Comparison of ENCODE assay signal across 36 mouse cellular contexts in the genomic region with DNA sequence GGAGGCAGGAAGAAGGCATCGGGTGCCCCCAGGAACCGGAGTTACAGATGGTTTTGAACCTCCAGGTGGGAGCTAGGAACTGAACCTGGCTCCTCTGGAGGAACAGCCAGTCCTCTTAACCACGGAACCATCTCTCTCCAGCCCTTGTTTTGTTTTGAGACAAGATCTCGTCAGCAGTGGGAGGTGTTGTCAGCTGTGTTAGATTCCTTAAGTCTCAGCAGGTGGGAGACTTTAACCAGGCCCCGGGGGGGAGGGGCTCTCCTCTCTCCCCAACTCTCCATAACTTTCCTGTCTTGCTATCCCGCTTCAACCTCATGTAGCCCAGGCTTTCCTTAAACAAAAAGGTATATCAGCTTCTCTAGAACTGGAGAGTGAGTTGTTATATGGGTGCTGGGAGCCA. TPM values are rescaled to one million over a fixed set of nuclear protein-coding genes. Genes with fewer than 3 reads are reported as not detected.
"Had no signal": no experiment of that assay in that cellular context is flagged by ENCODE, and none has a peak within 500 bp of the region (broad histone marks: within the 10 kb centered on the region; RNA-seq: fewer than 3 reads in every experiment).

No protein-coding gene starts in this region.

- H3K27ac ChIP-seq: heart, adult 2 months; heart, embryonic 13.5 days; heart, embryonic 15.5 days; hindbrain, embryonic 13.5 days; hindbrain, embryonic 15.5 days; hindbrain, postnatal 0 days; kidney, embryonic 15.5 days; kidney, postnatal 0 days; left cerebral cortex, adult 2 months; limb, embryonic 10.5 days; limb, embryonic 12.5 days; liver, embryonic 13.5 days had no signal

- H3K9ac ChIP-seq: heart, embryonic 13.5 days; heart, embryonic 15.5 days; hindbrain, embryonic 13.5 days; hindbrain, embryonic 15.5 days; kidney, embryonic 15.5 days; limb, embryonic 12.5 days; liver, embryonic 13.5 days had no signal

- H3K4me2 ChIP-seq: heart, embryonic 11.5 days; heart, embryonic 13.5 days; heart, embryonic 15.5 days; hindbrain, embryonic 13.5 days; hindbrain, embryonic 15.5 days; kidney, embryonic 15.5 days; limb, embryonic 12.5 days; liver, embryonic 11.5 days; liver, embryonic 13.5 days had no signal

- H3K4me1 ChIP-seq: heart, embryonic 15.5 days; kidney, embryonic 15.5 days; limb, embryonic 10.5 days; limb, embryonic 12.5 days; liver, embryonic 13.5 days had no signal

- H3K4me3 ChIP-seq: heart, adult 2 months; heart, embryonic 13.5 days; heart, embryonic 15.5 days; hindbrain, embryonic 13.5 days; hindbrain, embryonic 15.5 days; kidney, embryonic 15.5 days; left cerebral cortex, adult 2 months; limb, embryonic 10.5 days; limb, embryonic 12.5 days; liver, embryonic 13.5 days had no signal

- H3K9me3 ChIP-seq: heart, embryonic 13.5 days; heart, embryonic 15.5 days; hindbrain, embryonic 13.5 days; hindbrain, embryonic 15.5 days; kidney, embryonic 15.5 days; limb, embryonic 10.5 days; limb, embryonic 12.5 days; liver, embryonic 13.5 days had no signal

- H3K27me3 ChIP-seq: hindbrain, embryonic 13.5 days; hindbrain, embryonic 15.5 days; liver, embryonic 13.5 days had no signal

- DNase-seq: gastrocnemius, postnatal 14 days; gastrocnemius, postnatal 36 days; heart, adult 11 months; heart, adult 2 months; heart, postnatal 14 days; heart, postnatal 36 days; kidney, adult 11 months; kidney, adult 2 months; kidney, adult 9 months; kidney, postnatal 14 days; kidney, postnatal 36 days; liver; liver, embryonic 13.5 days had no signal

- H3K36me3 ChIP-seq: heart, embryonic 13.5 days; heart, embryonic 15.5 days; hindbrain, embryonic 13.5 days; hindbrain, embryonic 15.5 days; kidney, embryonic 15.5 days; limb, embryonic 10.5 days; limb, embryonic 12.5 days; liver, embryonic 13.5 days had no signal

RNA-seq across cellular contexts. Expression of a gene that starts 2.3 kb away (rescaled TPM):
- total RNA-seq: gastrocnemius, adult 18-20 months; gastrocnemius, adult 8-10 months; gastrocnemius, postnatal 14 days; gastrocnemius, postnatal 36 days; heart, adult 2 months; heart, postnatal 14 days; heart, postnatal 36 days; hematopoietic stem cell, adult 5-6 weeks; layer of hippocampus, adult 18-20 months; layer of hippocampus, postnatal 25 days; left cerebral cortex, adult 2 months; left cerebral cortex, postnatal 14 days; left cerebral cortex, postnatal 36 days had no signal
- polyA plus RNA-seq: gonadal fat pad, adult 2 months; heart, adult 2 months; heart, embryonic 11.5 days; heart, embryonic 13.5 days; heart, embryonic 15.5 days; heart, postnatal 0 days; hindbrain, embryonic 13.5 days; limb, embryonic 10.5 days; limb, embryonic 12.5 days; liver, embryonic 11.5 days; liver, embryonic 13.5 days had no signal

RNA-seq across cellular contexts. Expression of a gene that starts 12.2 kb away (rescaled TPM):
- total RNA-seq: gastrocnemius, postnatal 14 days; gastrocnemius, postnatal 36 days; heart, adult 2 months; heart, postnatal 36 days; layer of hippocampus, adult 18-20 months; layer of hippocampus, postnatal 10 days; layer of hippocampus, postnatal 25 days; left cerebral cortex, adult 2 months; left cerebral cortex, postnatal 14 days; left cerebral cortex, postnatal 36 days had no signal
- polyA plus RNA-seq: heart, adult 2 months; heart, embryonic 15.5 days; heart, postnatal 0 days; hindbrain, embryonic 11.5 days; hindbrain, postnatal 0 days; limb, embryonic 10.5 days; limb, embryonic 12.5 days had no signal

RNA-seq across cellular contexts. Expression of a gene that starts 56.2 kb away (rescaled TPM):
- total RNA-seq: gastrocnemius, postnatal 36 days; heart, adult 2 months; heart, postnatal 14 days; heart, postnatal 36 days had no signal
- polyA plus RNA-seq: heart, postnatal 0 days had no signal
